Mouse (Mus musculus) lung, adult 2 months (tissue): ENCODE measurements around the gene Akap9.

Experiments
- CTCF ChIP-seq: fragments of 200-500 bp; IDR thresholded peaks from 2 replicates; pipeline ENCODE4 v1.5.1; 2011; ENCODE audit warnings: mild to moderate bottlenecking, low read length, control low read depth; ENCODE audit not compliant: insufficient read depth
- POLR2A ChIP-seq: fragments of 200-500 bp; IDR thresholded peaks from 2 replicates; pipeline ENCODE4 v1.6.1; 2011; ENCODE audit warnings: low read depth, mild to moderate bottlenecking, control low read depth, low read length, borderline replicate concordance; ENCODE audit errors: extremely low read depth

DNA sequence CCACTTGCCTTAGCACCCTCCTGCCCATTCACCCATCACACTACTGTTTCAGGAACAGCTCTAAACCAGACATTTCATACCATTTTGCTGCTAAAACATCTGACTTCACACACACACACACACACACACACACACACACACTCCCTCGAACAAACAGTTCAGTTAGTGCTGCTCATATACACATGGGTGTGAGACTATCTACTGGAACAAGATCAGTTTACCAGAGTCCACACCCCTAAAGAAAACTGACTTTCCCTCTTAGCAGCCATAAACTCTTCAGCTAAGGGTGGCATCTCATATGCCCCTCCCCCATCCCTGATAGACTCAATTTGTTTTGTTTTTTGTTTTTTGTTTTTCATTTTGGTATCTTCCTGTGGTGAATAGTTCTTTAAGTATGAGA, 92.2 kb downstream of the Akap9 start:
- no peak for TF ChIP-seq POLR2A
- no peak for TF ChIP-seq CTCF
